19 mouse cellular contexts compared by ENCODE assay signal in genomic region chr7:139495791-139496190, GRCm38 (mm10).
DNase-seq lines count a peak whose midpoint lies in the region; ATAC-seq and TF ChIP-seq lines count a peak whose summit lies in the region.
"Had no signal": no experiment of that assay in that cellular context is flagged by ENCODE, and none has a peak within 500 bp of the region (broad histone marks: within the 10 kb centered on the region; RNA-seq: fewer than 3 reads in every experiment).

No protein-coding gene starts in this region.

- H3K4me2 ChIP-seq in liver, embryonic 12.5 days: no peak overlapping the region
- H3K4me2 ChIP-seq in liver, embryonic 11.5 days: no peak overlapping the region
- H3K4me2 ChIP-seq in kidney, postnatal 0 days (ENCODE audit: low read length): no peak overlapping the region
- H3K4me2 ChIP-seq in stomach, embryonic 15.5 days: no peak overlapping the region
- H3K4me2 ChIP-seq: embryonic facial prominence, embryonic 13.5 days; heart, embryonic 15.5 days; limb, embryonic 12.5 days; midbrain, embryonic 15.5 days had no signal

- intact Hi-C loops in left cerebral cortex, postnatal 25 days (cut with DNase I): no loop called here

- no peaks in the 10 kb centered on the region for H3K36me3 ChIP-seq in liver, embryonic 12.5 days
- H3K36me3 ChIP-seq in liver, embryonic 11.5 days (ENCODE audit: control insufficient read depth, insufficient read depth, low read length): no peaks in the 10 kb centered on the region
- no peaks in the 10 kb centered on the region for H3K36me3 ChIP-seq in kidney, postnatal 0 days (ENCODE audit: insufficient read depth, low read length)
- H3K36me3 ChIP-seq in stomach, embryonic 15.5 days: no peaks in the 10 kb centered on the region; the same call in 1 of the 2 replicates
- H3K36me3 ChIP-seq: embryonic facial prominence, embryonic 13.5 days; heart, embryonic 15.5 days; limb, embryonic 12.5 days; midbrain, embryonic 15.5 days had no signal

- H3K4me3 ChIP-seq in liver, embryonic 12.5 days: no peak overlapping the region
- no peak overlapping the region for H3K4me3 ChIP-seq in liver, embryonic 11.5 days (ENCODE audit: low read depth, low read length)
- no peak overlapping the region for H3K4me3 ChIP-seq in kidney, postnatal 0 days (replicated peaks; ENCODE audit: low read depth, low read length)
- no peak overlapping the region for H3K4me3 ChIP-seq in stomach, embryonic 15.5 days (replicated peaks)
- H3K4me3 ChIP-seq: embryonic facial prominence, embryonic 13.5 days; heart, embryonic 15.5 days; left cerebral cortex, adult 2 months; limb, embryonic 12.5 days; megakaryocyte, embryonic 14.5 days; midbrain, embryonic 15.5 days had no signal

- no peak overlapping the region for H3K9ac ChIP-seq in liver, embryonic 12.5 days
- H3K9ac ChIP-seq in liver, embryonic 11.5 days (ENCODE audit: low read depth, low read length): no peak overlapping the region
- no peak overlapping the region for H3K9ac ChIP-seq in kidney, postnatal 0 days (ENCODE audit: low read depth, low read length)
- no peak overlapping the region for H3K9ac ChIP-seq in stomach, embryonic 15.5 days
- H3K9ac ChIP-seq: embryonic facial prominence, embryonic 13.5 days; heart, embryonic 15.5 days; limb, embryonic 12.5 days; midbrain, embryonic 15.5 days had no signal

- H3K27ac ChIP-seq in liver, embryonic 12.5 days: no peak overlapping the region
- H3K27ac ChIP-seq in liver, embryonic 11.5 days (ENCODE audit: low read depth, low read length): no peak overlapping the region
- H3K27ac ChIP-seq in kidney, postnatal 0 days: no peak overlapping the region
- no peak overlapping the region for H3K27ac ChIP-seq in stomach, embryonic 15.5 days
- H3K27ac ChIP-seq: embryonic facial prominence, embryonic 13.5 days; heart, embryonic 15.5 days; left cerebral cortex, adult 2 months; limb, embryonic 12.5 days; midbrain, embryonic 15.5 days had no signal

- H3K27me3 ChIP-seq in liver, embryonic 12.5 days (replicated peaks): no peaks in the 10 kb centered on the region
- no peaks in the 10 kb centered on the region for H3K27me3 ChIP-seq in liver, embryonic 11.5 days (replicated peaks; ENCODE audit: control insufficient read depth, insufficient read depth, low read length)
- H3K27me3 ChIP-seq in kidney, postnatal 0 days (ENCODE audit: insufficient read depth, low read length): no peaks in the 10 kb centered on the region
- H3K27me3 ChIP-seq in stomach, embryonic 15.5 days (replicated peaks): no peaks in the 10 kb centered on the region
- H3K27me3 ChIP-seq: embryonic facial prominence, embryonic 13.5 days; heart, embryonic 15.5 days; megakaryocyte, embryonic 14.5 days; Patski had no signal

- no peak for TF ChIP-seq CTCF in kidney, postnatal 0 days (IDR thresholded peaks at IDR 0.05; ENCODE audit: low read depth)

- no peak for DNase-seq in liver, embryonic 11.5 days (ENCODE audit: low spot score)
- DNase-seq in kidney, adult 8-10 months: peak; percentile 22 to 30
- DNase-seq in kidney, postnatal 0 days (ENCODE audit: low spot score): no peak
- DNase-seq in layer of hippocampus, adult 8-10 months (ENCODE audit: low spot score in 2 of 2): no peak
- no peak for DNase-seq in left cerebral cortex, postnatal 25 days (ENCODE audit: low spot score in 2 of 2)
- DNase-seq: adrenal gland, postnatal 25 days; cerebellum, adult 2 months; lung, postnatal 10 days; thymus, adult 2 months had no signal

- ATAC-seq in liver, embryonic 12.5 days: peak; percentile 59
- no peak for ATAC-seq in liver, embryonic 11.5 days (replicated peaks; ENCODE audit: low FRiP score)
- peak; percentile 84 for ATAC-seq in kidney, postnatal 0 days (replicated peaks; ENCODE audit: low FRiP score, low read depth)
- 0 out of 2 replicates have a peak, but pooled peaks have one; percentile 31 for ATAC-seq in stomach, embryonic 15.5 days (ENCODE audit: insufficient read depth, low FRiP score, low read depth)
- ATAC-seq: activated CD4-positive, CD25-positive, alpha-beta regulatory T cell, adult 4 months; midbrain, embryonic 15.5 days; Patski had no signal

- H3K9me3 ChIP-seq in liver, embryonic 12.5 days (replicated peaks): no peaks in the 10 kb centered on the region
- no peaks in the 10 kb centered on the region for H3K9me3 ChIP-seq in liver, embryonic 11.5 days (ENCODE audit: control insufficient read depth, low read length)
- no peaks in the 10 kb centered on the region for H3K9me3 ChIP-seq in kidney, postnatal 0 days (replicated peaks; ENCODE audit: low read length)
- no peaks in the 10 kb centered on the region for H3K9me3 ChIP-seq in stomach, embryonic 15.5 days
- H3K9me3 ChIP-seq: embryonic facial prominence, embryonic 13.5 days; heart, embryonic 15.5 days; limb, embryonic 12.5 days; megakaryocyte, embryonic 14.5 days; midbrain, embryonic 15.5 days had no signal

- WGBS in liver, embryonic 12.5 days (ENCODE audit: insufficient replicate concordance): 66% methylated on average over 6 of the region's 6 CpGs
- WGBS in liver, embryonic 11.5 days: 78% methylated on average over 6 of the region's 6 CpGs
- whole genome bisulfite sequencing in kidney, postnatal 0 days: 55% methylated on average over 6 of the region's 6 CpGs
- 67% methylated on average over 6 of the region's 6 CpGs for WGBS in stomach, embryonic 15.5 days

- H3K4me1 ChIP-seq in liver, embryonic 12.5 days: no peaks in the 10 kb centered on the region
- no peaks in the 10 kb centered on the region for H3K4me1 ChIP-seq in liver, embryonic 11.5 days (replicated peaks; ENCODE audit: control insufficient read depth, insufficient read depth, low read length)
- no peaks in the 10 kb centered on the region for H3K4me1 ChIP-seq in kidney, postnatal 0 days (replicated peaks; ENCODE audit: insufficient read depth, low read length)
- H3K4me1 ChIP-seq in stomach, embryonic 15.5 days: no peaks in the 10 kb centered on the region
- H3K4me1 ChIP-seq: embryonic facial prominence, embryonic 13.5 days had no signal

Comparison
In these comparisons a context has a peak if more than half of its experiments do, and no peak if none do; other contexts are left out.
1. DNase-seq: peak in kidney, adult 8-10 months (2 of 2); none in liver, embryonic 11.5 days (single experiment), kidney, postnatal 0 days (single experiment), layer of hippocampus, adult 8-10 months (0 of 2) and left cerebral cortex, postnatal 25 days (0 of 2).